Mouse (Mus musculus): ENCODE measurements around the gene Gzmb. TPM values are rescaled to one million over a fixed set of nuclear protein-coding genes. Genes with fewer than 3 reads are reported as not detected.
"Not testable (repeated sequence)": the region's sequence is repeated elsewhere in the genome, so short reads cannot be mapped to it uniquely, and the experiment has no call there.

Gene Gzmb
- polyA plus RNA-seq, 1 experiment from 2014 or later = not detected

DNA sequence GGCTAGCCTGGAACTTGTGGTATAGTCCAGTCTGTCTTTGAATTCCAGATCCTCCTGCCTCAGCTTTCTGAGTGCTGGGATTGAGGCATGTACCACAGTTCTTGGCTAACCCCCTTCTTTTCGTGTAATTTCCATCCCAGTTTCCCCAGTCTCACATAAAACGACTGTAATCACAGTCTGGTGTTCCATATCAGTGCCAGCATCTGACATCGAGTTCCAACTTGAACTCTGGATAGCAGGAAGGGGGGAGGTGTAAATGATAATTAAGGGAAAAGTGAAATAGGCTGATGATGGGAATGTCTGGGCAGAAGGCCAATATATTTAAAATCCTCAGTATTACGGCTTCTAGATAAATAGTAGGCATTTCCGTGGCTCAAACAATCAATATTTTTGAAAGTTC is 19.0 kb upstream of the Gzmb start:
- DNase-seq (ENCODE audit: low spot score) = no peak
- Histone ChIP-seq H3K9me3 (no peaks in the 10 kb centered on the region), H3K27ac (no peak overlapping the region), H3K4me1 (replicated peaks) (no peaks in the 10 kb centered on the region), H3K36me3 (no peaks in the 10 kb centered on the region), H3K27me3 (ENCODE audit: insufficient read depth, poor library complexity, severe bottlenecking) (no peaks in the 10 kb centered on the region), H3K4me3 (no peak overlapping the region)
- WGBS = 82% methylated on average over 5 of the region's 5 CpGs

GRCm38 (mm10) chr14:56278691-56279090 is 16.6 kb upstream of the Gzmb start:
- not testable (repeated sequence) for H3K27me3 ChIP-seq (ENCODE audit: insufficient read depth, poor library complexity, severe bottlenecking); H3K4me1 ChIP-seq (replicated peaks); H3K27ac ChIP-seq; DNase-seq (ENCODE audit: low spot score); H3K9me3 ChIP-seq; H3K4me3 ChIP-seq; H3K36me3 ChIP-seq
- 50% methylated on average over 7 of the region's 7 CpGs for WGBS

GRCm38 (mm10) chr14:56276096-56276495 is 14.0 kb upstream of the Gzmb start:
- not testable (repeated sequence) for H3K27ac ChIP-seq; DNase-seq (ENCODE audit: low spot score); H3K36me3 ChIP-seq; H3K4me1 ChIP-seq (replicated peaks); H3K9me3 ChIP-seq; H3K27me3 ChIP-seq (ENCODE audit: insufficient read depth, poor library complexity, severe bottlenecking); H3K4me3 ChIP-seq
- 83% methylated on average over 7 of the region's 7 CpGs for WGBS

DNA sequence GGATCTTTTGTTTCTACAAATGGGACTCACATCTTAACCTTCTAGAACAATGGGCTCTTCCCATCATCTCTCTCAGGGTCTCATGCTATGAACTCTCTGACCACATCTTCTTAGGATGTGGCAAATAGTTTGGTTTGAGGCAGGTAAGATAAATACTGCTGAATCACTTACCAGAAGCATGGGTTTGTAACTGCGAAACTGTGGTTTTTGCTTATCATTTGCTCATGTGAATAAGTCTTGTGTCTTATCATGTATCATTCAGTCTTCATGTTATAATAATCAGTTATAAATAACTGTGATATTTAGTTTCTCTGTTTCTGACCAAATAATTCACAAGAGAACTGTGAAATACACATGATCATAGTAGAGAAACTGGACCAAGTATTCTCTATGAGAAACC is 4.0 kb upstream of the Gzmb start:
- WGBS = 90% methylated on average over 1 of the region's 1 CpGs
- H3K27ac ChIP-seq = no peak overlapping the region

GRCm38 (mm10) chr14:56240409-56240808 is 21.7 kb downstream of the Gzmb start:
- no peak overlapping the region for H3K4me3 ChIP-seq
- H3K36me3 ChIP-seq = no peaks in the 10 kb centered on the region
- 0 out of 2 replicates have a peak, but pooled peaks cover 3% of the 10 kb centered on the region for H3K4me1 ChIP-seq (replicated peaks)
- DNase-seq (ENCODE audit: low spot score) = no peak
- H3K9me3 ChIP-seq = no peaks in the 10 kb centered on the region
- H3K27me3 ChIP-seq (ENCODE audit: insufficient read depth, poor library complexity, severe bottlenecking) = no peaks in the 10 kb centered on the region
- no peak overlapping the region for H3K27ac ChIP-seq

More for the DNA sequence above, 4.0 kb upstream of the Gzmb start:
- H3K4me3 ChIP-seq = no peak overlapping the region
- no peak for DNase-seq (ENCODE audit: low spot score)
- H3K9me3 ChIP-seq = no peaks in the 10 kb centered on the region
- no peaks in the 10 kb centered on the region for H3K27me3 ChIP-seq (ENCODE audit: insufficient read depth, poor library complexity, severe bottlenecking)
- no peaks in the 10 kb centered on the region for H3K4me1 ChIP-seq (replicated peaks)
- no peaks in the 10 kb centered on the region for H3K36me3 ChIP-seq

DNA sequence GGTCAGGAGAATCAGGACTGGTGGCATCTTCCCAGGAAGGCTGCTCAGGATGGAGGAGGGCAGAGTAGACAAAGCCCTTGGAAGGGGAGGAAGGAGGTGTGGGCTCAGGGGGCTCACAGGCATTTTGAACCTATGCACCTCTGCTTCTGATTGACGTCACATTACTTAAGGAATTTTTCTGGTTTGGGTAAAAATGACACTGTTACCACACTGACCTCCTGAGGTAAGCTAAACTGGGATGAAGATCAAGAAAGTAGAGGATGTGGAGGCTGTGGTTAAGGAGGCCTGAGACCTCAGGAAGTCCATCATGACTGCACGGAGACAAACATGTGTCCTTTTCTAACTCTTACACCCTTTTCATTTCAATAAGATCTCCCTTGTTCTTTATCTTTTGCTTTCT is 27.5 kb downstream of the Gzmb start, which contains the start of gene Gzmc:
Gzmc (minus strand) TSS at position 101 of the 400 bp plus-strand sequence.
- no peaks in the 10 kb centered on the region for H3K27me3 ChIP-seq (ENCODE audit: insufficient read depth, poor library complexity, severe bottlenecking)
- no peaks in the 10 kb centered on the region for H3K9me3 ChIP-seq
- DNase-seq (ENCODE audit: low spot score) = no peak
- no peaks in the 10 kb centered on the region for H3K4me1 ChIP-seq (replicated peaks)
- no peak within 1 kb of the TSS for H3K4me3 ChIP-seq
- 81% methylated on average over 2 of the region's 2 CpGs for WGBS
- H3K36me3 ChIP-seq = no peaks in the 10 kb centered on the region
- no peak within 1 kb of the TSS for H3K27ac ChIP-seq

- WGBS = 92% methylated on average over 4 of the region's 4 CpGs
- no peaks in the 10 kb centered on the region for H3K36me3 ChIP-seq
- H3K27me3 ChIP-seq (ENCODE audit: insufficient read depth, poor library complexity, severe bottlenecking) = no peaks in the 10 kb centered on the region
- no peak for DNase-seq (ENCODE audit: low spot score)
- H3K4me3 ChIP-seq = no peak within 1 kb of the TSS
- no peak within 1 kb of the TSS for H3K27ac ChIP-seq
- H3K4me1 ChIP-seq (replicated peaks) = no peaks in the 10 kb centered on the region
- H3K9me3 ChIP-seq = no peaks in the 10 kb centered on the region
Observed at GRCm38 (mm10) chr14:56211317-56211716, 50.7 kb downstream of the Gzmb start, which contains the start of gene Gzmf. Gzmf (minus strand) TSS chr14:56211417.

Other genes starting within 250 kb of the Gzmb start
- not detected in 2 replicates for gene Mcpt1, start 244.3 kb downstream of the Gzmb start, polyA plus RNA-seq (2016; fragmentation: Nextera tagmentation; extraction: Ambion mirVana)
- gene Mcpt9, start 231.8 kb downstream of the Gzmb start, polyA plus RNA-seq (2016; fragmentation: Nextera tagmentation; extraction: Ambion mirVana) = not detected in 2 replicates
- gene Mcpt2, start 220.2 kb downstream of the Gzmb start, polyA plus RNA-seq (2016; fragmentation: Nextera tagmentation; extraction: Ambion mirVana) = not detected in 2 replicates
- gene Mcpt4, start 199.9 kb downstream of the Gzmb start, polyA plus RNA-seq (2016; fragmentation: Nextera tagmentation; extraction: Ambion mirVana) = not detected in 2 replicates
- gene Mcpt8, start 177.0 kb downstream of the Gzmb start, polyA plus RNA-seq (2016; fragmentation: Nextera tagmentation; extraction: Ambion mirVana) = not detected in 2 replicates
- not detected in 2 replicates for gene Ctsg, start 159.7 kb downstream of the Gzmb start, polyA plus RNA-seq (2016; fragmentation: Nextera tagmentation; extraction: Ambion mirVana)
- not detected in 2 replicates for gene Gzme, start 141.6 kb downstream of the Gzmb start, polyA plus RNA-seq (2016; fragmentation: Nextera tagmentation; extraction: Ambion mirVana)
- gene Gzmd, start 129.7 kb downstream of the Gzmb start, polyA plus RNA-seq (2016; fragmentation: Nextera tagmentation; extraction: Ambion mirVana) = not detected in 2 replicates
- not detected in 2 replicates for gene Gzmg, start 102.7 kb downstream of the Gzmb start, polyA plus RNA-seq (2016; fragmentation: Nextera tagmentation; extraction: Ambion mirVana)
- gene Gzmn, start 87.7 kb downstream of the Gzmb start, polyA plus RNA-seq (2016; fragmentation: Nextera tagmentation; extraction: Ambion mirVana) = not detected in 2 replicates
- not detected in 2 replicates for gene Gzmf, start 50.8 kb downstream of the Gzmb start, polyA plus RNA-seq (2016; fragmentation: Nextera tagmentation; extraction: Ambion mirVana)
- 0.17 and 0.19 TPM in 2 replicates for gene Gzmc, start 27.6 kb downstream of the Gzmb start, polyA plus RNA-seq (2016; fragmentation: Nextera tagmentation; extraction: Ambion mirVana)
- not detected in 2 replicates for gene Atp12a, start 102.8 kb upstream of the Gzmb start, polyA plus RNA-seq (2016; fragmentation: Nextera tagmentation; extraction: Ambion mirVana)
- gene Rnf17, start 140.3 kb upstream of the Gzmb start, polyA plus RNA-seq (2016; fragmentation: Nextera tagmentation; extraction: Ambion mirVana) = 1.3 and 2.5 TPM in 2 replicates

All from hindbrain, embryonic 10.5 days (tissue).